ENCODE assay signal across 21 mouse cellular contexts in the genomic region with DNA sequence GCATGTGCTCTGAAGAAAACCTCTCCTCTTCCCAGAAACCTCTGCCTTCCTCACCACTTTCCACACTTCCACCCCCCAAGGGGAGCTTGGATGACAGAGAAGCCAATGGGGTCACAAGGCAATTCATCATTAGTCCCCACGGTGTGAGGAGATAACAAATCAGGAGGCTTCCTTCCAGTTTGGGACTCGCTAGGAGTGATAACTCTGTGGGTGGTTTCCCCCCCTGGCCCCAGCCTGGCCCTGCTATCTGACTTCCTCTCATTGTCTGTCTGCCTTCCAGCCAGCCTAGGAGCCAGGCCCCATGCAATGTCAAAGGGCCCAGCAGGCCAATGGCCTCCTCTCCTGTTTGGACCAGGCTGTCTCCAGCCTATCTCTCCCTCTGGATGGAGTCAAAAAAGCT. TPM values are rescaled to one million over a fixed set of nuclear protein-coding genes. Genes with fewer than 3 reads are reported as not detected.
DNase-seq lines count a peak whose midpoint lies in the region; ATAC-seq lines count a peak whose summit lies in the region.
"Had no signal": no experiment of that assay in that cellular context is flagged by ENCODE, and none has a peak within 500 bp of the region (broad histone marks: within the 10 kb centered on the region; RNA-seq: fewer than 3 reads in every experiment).

No protein-coding gene starts in this region.

- peaks cover 48% of the 10 kb centered on the region for H3K27me3 ChIP-seq in megakaryocyte, embryonic 14.5 days (replicated peaks)
- no peaks in the 10 kb centered on the region for H3K27me3 ChIP-seq in heart, embryonic 12.5 days (replicated peaks)
- no peaks in the 10 kb centered on the region for H3K27me3 ChIP-seq in intestine, embryonic 15.5 days (replicated peaks)
- H3K27me3 ChIP-seq: embryonic facial prominence, embryonic 12.5 days; limb, embryonic 15.5 days had no signal

- H3K4me3 ChIP-seq in megakaryocyte, embryonic 14.5 days (replicated peaks), result peak overlapping the region; percentile 51
- H3K4me3 ChIP-seq in heart, embryonic 12.5 days, result no peak overlapping the region
- H3K4me3 ChIP-seq in intestine, embryonic 15.5 days (replicated peaks), result no peak overlapping the region
- H3K4me3 ChIP-seq: embryonic facial prominence, embryonic 12.5 days; limb, embryonic 15.5 days; myocyte had no signal

- no peak overlapping the region for H3K9ac ChIP-seq in heart, embryonic 12.5 days
- no peak overlapping the region for H3K9ac ChIP-seq in intestine, embryonic 15.5 days
- H3K9ac ChIP-seq: embryonic facial prominence, embryonic 12.5 days; limb, embryonic 15.5 days had no signal

- no peaks in the 10 kb centered on the region for H3K9me3 ChIP-seq in megakaryocyte, embryonic 14.5 days
- no peaks in the 10 kb centered on the region for H3K9me3 ChIP-seq in heart, embryonic 12.5 days (replicated peaks)
- no peaks in the 10 kb centered on the region for H3K9me3 ChIP-seq in intestine, embryonic 15.5 days
- H3K9me3 ChIP-seq: embryonic facial prominence, embryonic 12.5 days; limb, embryonic 15.5 days had no signal

- no peak overlapping the region for H3K4me2 ChIP-seq in heart, embryonic 12.5 days
- H3K4me2 ChIP-seq in intestine, embryonic 15.5 days (replicated peaks), result no peak overlapping the region
- H3K4me2 ChIP-seq: embryonic facial prominence, embryonic 12.5 days; limb, embryonic 15.5 days had no signal

- no peak for ATAC-seq in megakaryocyte, adult 5-6 weeks (ENCODE audit: poor library complexity, severe bottlenecking)
- peak; percentile 81 for ATAC-seq in heart, embryonic 12.5 days (ENCODE audit: insufficient number of reproducible peaks, low FRiP score)
- ATAC-seq in megakaryocyte-erythroid progenitor cell, adult 5-6 weeks (replicated peaks; ENCODE audit: low FRiP score, low TSS enrichment, poor library complexity, severe bottlenecking), result peak; percentile 65
- ATAC-seq in intestine, embryonic 15.5 days, result no peak
- ATAC-seq: CD4-positive, CD25-positive, alpha-beta regulatory T cell, adult 4 months; intestine, postnatal 0 days had no signal

- peak overlapping the region; percentile 23 for H3K27ac ChIP-seq in heart, embryonic 12.5 days (ENCODE audit: poor library complexity, severe bottlenecking)
- no peak overlapping the region for H3K27ac ChIP-seq in intestine, embryonic 15.5 days
- H3K27ac ChIP-seq: embryonic facial prominence, embryonic 12.5 days; limb, embryonic 15.5 days had no signal

- WGBS in heart, embryonic 12.5 days, result 6% methylated on average over 2 of the region's 2 CpGs
- 9% methylated on average over 2 of the region's 2 CpGs for WGBS in intestine, embryonic 15.5 days

- intact Hi-C loops in heart, postnatal 36 days (cut with DNase I), result no loop called here

- DNase-seq in heart, postnatal 36 days, result peak; percentile 30 to 35
- DNase-seq in right cerebral cortex, postnatal 10 days (ENCODE audit: low spot score in 2 of 2), result no peak
- no peak for DNase-seq in urinary bladder, postnatal 10 days (ENCODE audit: low spot score)
- DNase-seq: cerebellum, postnatal 36 days; gastrocnemius, postnatal 10 days; kidney, postnatal 14 days; layer of hippocampus, adult 9-11 months; right cerebral cortex, postnatal 14 days; thymus, postnatal 25 days had no signal

- peaks cover 39% of the 10 kb centered on the region for H3K4me1 ChIP-seq in megakaryocyte, embryonic 14.5 days
- peaks cover 44% of the 10 kb centered on the region for H3K4me1 ChIP-seq in heart, embryonic 12.5 days (replicated peaks)
- H3K4me1 ChIP-seq in intestine, embryonic 15.5 days (replicated peaks), result no peaks in the 10 kb centered on the region
- H3K4me1 ChIP-seq: embryonic facial prominence, embryonic 12.5 days had no signal

- no peaks in the 10 kb centered on the region for H3K36me3 ChIP-seq in megakaryocyte, embryonic 14.5 days (replicated peaks; ENCODE audit: low read length)
- peaks cover 58% of the 10 kb centered on the region for H3K36me3 ChIP-seq in heart, embryonic 12.5 days
- no peaks in the 10 kb centered on the region for H3K36me3 ChIP-seq in intestine, embryonic 15.5 days
- H3K36me3 ChIP-seq: embryonic facial prominence, embryonic 12.5 days had no signal

RNA-seq across cellular contexts. Expression of a gene that starts 43.0 kb away (rescaled TPM):
- 0.06 TPM in 1 of 2 replicates, not detected in the other for polyA plus RNA-seq in megakaryocyte, embryonic 14.5 days (2012; ENCODE audit: insufficient read depth, low replicate concordance)
- total RNA-seq in megakaryocyte, adult 5-6 weeks (2015), result not detected in 2 replicates
- not detected in 2 replicates for total RNA-seq in megakaryocyte, adult 5-6 weeks (2017)
- 42.6 and 45.6 TPM in 2 replicates for polyA plus RNA-seq in heart, embryonic 12.5 days (2016; fragmentation: Nextera tagmentation; extraction: Ambion mirVana)
- total RNA-seq in heart, postnatal 36 days (2021), result 10 to 100 TPM; 26.5 to 40.1 TPM
- not detected in 2 replicates for total RNA-seq in megakaryocyte-erythroid progenitor cell, adult 5-6 weeks (2014; fragmentation: Nextera tagmentation)
- total RNA-seq in megakaryocyte-erythroid progenitor cell, adult 5-6 weeks (2017), result not detected in 2 replicates
- polyA plus RNA-seq in intestine, embryonic 15.5 days (2015; fragmentation: Nextera tagmentation; extraction: Ambion mirVana), result 0.13 TPM in 1 of 2 replicates, not detected in the other
- total RNA-seq: left cerebral cortex, postnatal 10 days had no signal
- polyA plus RNA-seq: CD4-positive, CD25-positive, alpha-beta regulatory T cell, adult 4 months; hindbrain, embryonic 11.5 days; intestine, postnatal 0 days; myocyte had no signal

Comparison
In these comparisons a context has a peak if more than half of its experiments do, and no peak if none do; other contexts are left out.
1. ATAC-seq: peak in heart, embryonic 12.5 days (single experiment) and megakaryocyte-erythroid progenitor cell, adult 5-6 weeks (single experiment); none in megakaryocyte, adult 5-6 weeks (single experiment) and intestine, embryonic 15.5 days (single experiment).
2. DNase-seq: peak in heart, postnatal 36 days (2 of 2); none in right cerebral cortex, postnatal 10 days (0 of 2) and urinary bladder, postnatal 10 days (single experiment).
3. RNA of a gene that starts 43.0 kb away (total RNA-seq): 26.5 to 40.1 TPM in heart, postnatal 36 days; not detected in megakaryocyte-erythroid progenitor cell, adult 5-6 weeks and not detected in megakaryocyte, adult 5-6 weeks; every median in the first group is over 10 times any median in the second.